Mouse (Mus musculus) liver, embryonic 14.5 days (tissue): Measurements from ENCODE around the gene Flt3l.

Experiments used
- CTCF ChIP-seq: IDR thresholded peaks from 2 replicates; pipeline ENCODE4 v1.5.1; 2016; ENCODE audit warnings: antibody characterized with exemption, low read depth, control low read depth
- EP300 ChIP-seq: IDR thresholded peaks from 2 replicates; pipeline ENCODE4 v1.6.1; 2016; ENCODE audit warnings: antibody characterized with exemption, low read depth

- no peak for TF ChIP-seq CTCF
- no peak for TF ChIP-seq EP300
Observed at GRCm38 (mm10) chr7:45119780-45120709, 16.2 kb downstream of the Flt3l start.
